Mouse (Mus musculus): ENCODE results near the gene Gm49394.

DNA sequence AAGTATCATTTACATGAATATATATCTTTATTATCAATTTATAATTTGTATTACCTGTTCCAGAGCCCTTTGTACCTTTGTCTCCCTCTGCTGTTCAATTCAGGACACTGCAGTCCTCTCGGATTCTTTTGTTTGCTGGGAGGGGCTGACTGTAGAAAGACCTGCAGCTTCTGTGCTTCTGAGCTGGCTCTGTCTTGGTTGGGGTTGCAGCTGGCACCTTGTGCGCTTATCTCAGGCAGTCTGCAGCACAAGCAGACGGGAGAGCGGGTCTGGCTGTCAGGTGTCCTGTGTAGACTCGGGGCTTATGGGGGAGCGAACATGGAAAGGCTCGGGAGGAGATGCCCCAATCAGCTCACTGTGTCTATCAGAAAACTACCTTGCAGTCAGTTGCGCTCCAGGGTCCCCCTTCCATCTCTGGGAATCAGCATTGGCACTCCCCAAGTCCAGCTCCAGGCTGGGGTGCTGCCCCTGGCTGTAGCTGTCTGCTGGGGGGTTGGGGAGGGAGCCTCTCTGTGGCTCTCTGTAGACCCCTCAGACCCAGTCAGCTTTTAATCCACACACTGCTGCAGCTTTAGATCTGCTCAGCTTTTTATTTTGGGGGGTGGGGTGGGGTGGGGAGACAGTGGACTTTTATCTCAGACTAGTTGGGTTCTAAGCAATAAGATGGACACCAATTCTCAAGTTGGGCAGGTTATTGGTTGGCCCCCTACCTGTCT lies 45.2 kb upstream of the Gm49394 start:
- TF ChIP-seq GATA1 (IDR thresholded peaks at IDR 0.05; ENCODE audit: low read length) (no peak), TAL1 (IDR thresholded peaks at IDR 0.05; ENCODE audit: low read length) (no peak)
